Mouse (Mus musculus) testis, adult 2 months (tissue): Measurements from ENCODE around the gene Rims3. TPM values are rescaled to one million over a fixed set of nuclear protein-coding genes. Genes with fewer than 3 reads are reported as not detected.

ENCODE experiments used
- H3K27ac ChIP-seq: fragments of 200-500 bp; 2 replicates; pipeline ENCODE4 v1.5.1; 2012; ENCODE audit warnings: low read depth, low read length; ENCODE audit not compliant: control insufficient read depth, insufficient read depth
- H3K27me3 ChIP-seq: fragments of 200-500 bp; 2 replicates; pipeline ENCODE4 v1.6.1; 2012; ENCODE audit warnings: mild to moderate bottlenecking, low read length, moderate library complexity; ENCODE audit not compliant: control insufficient read depth, insufficient read depth
- H3K36me3 ChIP-seq: fragments of 200-500 bp; 2 replicates; pipeline ENCODE4 v1.6.1; 2012; ENCODE audit warnings: mild to moderate bottlenecking, low read length; ENCODE audit not compliant: control insufficient read depth, insufficient read depth
- H3K4me1 ChIP-seq: fragments of 200-500 bp; 2 replicates; pipeline ENCODE4 v1.6.1; 2012; ENCODE audit warnings: low read length; ENCODE audit not compliant: control insufficient read depth, insufficient read depth
- H3K4me3 ChIP-seq: fragments of 200-500 bp; 2 replicates; pipeline ENCODE4 v1.5.1; 2012; ENCODE audit warnings: low read depth, mild to moderate bottlenecking, low read length, moderate library complexity, mixed read lengths; ENCODE audit not compliant: control insufficient read depth
- CTCF ChIP-seq: fragments of 200-500 bp; IDR thresholded peaks from 2 replicates; pipeline ENCODE4 v1.5.1; 2012; ENCODE audit warnings: low read depth, mild to moderate bottlenecking, inconsistent platforms, low read length, moderate library complexity; ENCODE audit not compliant: control insufficient read depth, insufficient read depth, insufficient replicate concordance
- POLR2A ChIP-seq: fragments of 200-500 bp; IDR thresholded peaks from 2 replicates; pipeline ENCODE4 v1.6.1; 2012; ENCODE audit warnings: low read depth, mild to moderate bottlenecking, inconsistent platforms, low read length, moderate library complexity; ENCODE audit not compliant: control insufficient read depth
- polyA plus RNA-seq: library from polyadenylated mRNA; depleted of rRNA; stranded (reverse); fragments of >200 nt; gene quantifications from 2 replicates; pipeline ENCODE4 v1.2.3, GENCODE M21; 2012

The Rims3 gene
- polyA plus RNA-seq, 1 experiment = 3.3 TPM

GRCm38 (mm10) chr4:120855360-120856060 is 894 bp downstream of the Rims3 start:
- Histone ChIP-seq H3K4me1 (peaks cover 5% of the 10 kb centered on the region), H3K27me3 (no peaks in the 10 kb centered on the region), H3K36me3 (no peaks in the 10 kb centered on the region), H3K27ac (no peak overlapping the region), H3K4me3 (no peak overlapping the region)
- TF ChIP-seq CTCF = no peak
- no peak for TF ChIP-seq POLR2A

- TF ChIP-seq POLR2A (no peak), CTCF (no peak)
- Histone ChIP-seq H3K4me1 (peaks cover 5% of the 10 kb centered on the region), H3K27me3 (no peaks in the 10 kb centered on the region), H3K4me3 (no peak overlapping the region), H3K27ac (no peak overlapping the region), H3K36me3 (no peaks in the 10 kb centered on the region)
Measured at GRCm38 (mm10) chr4:120856376-120856775, 1.8 kb downstream of the Rims3 start.

- no peaks in the 10 kb centered on the region for H3K27me3 ChIP-seq
- H3K36me3 ChIP-seq = no peaks in the 10 kb centered on the region
- no peak overlapping the region for H3K4me3 ChIP-seq
- no peak for TF ChIP-seq CTCF
- no peak overlapping the region for H3K27ac ChIP-seq
- H3K4me1 ChIP-seq = peaks cover 3% of the 10 kb centered on the region; the same call in 1 of the 2 replicates
Measured at GRCm38 (mm10) chr4:120859865-120860264, 5.2 kb downstream of the Rims3 start.

GRCm38 (mm10) chr4:120866211-120866610 is 11.6 kb downstream of the Rims3 start:
- Histone ChIP-seq H3K4me1 (no peaks in the 10 kb centered on the region), H3K36me3 (no peaks in the 10 kb centered on the region)

GRCm38 (mm10) chr4:120868246-120868645 is 13.6 kb downstream of the Rims3 start:
- no peak overlapping the region for H3K27ac ChIP-seq
- TF ChIP-seq CTCF = no peak

More at GRCm38 (mm10) chr4:120866211-120866610, 11.6 kb downstream of the Rims3 start:
- no peak for TF ChIP-seq CTCF
- TF ChIP-seq POLR2A = no peak
- Histone ChIP-seq H3K27me3 (no peaks in the 10 kb centered on the region), H3K27ac (no peak overlapping the region), H3K4me3 (no peak overlapping the region)

GRCm38 (mm10) chr4:120868988-120869387 is 14.4 kb downstream of the Rims3 start:
- Histone ChIP-seq H3K36me3 (no peaks in the 10 kb centered on the region), H3K4me3 (no peak overlapping the region), H3K27ac (no peak overlapping the region), H3K4me1 (no peaks in the 10 kb centered on the region), H3K27me3 (no peaks in the 10 kb centered on the region)
- no peak for TF ChIP-seq POLR2A
- TF ChIP-seq CTCF = no peak

More at GRCm38 (mm10) chr4:120868246-120868645, 13.6 kb downstream of the Rims3 start:
- Histone ChIP-seq H3K36me3 (no peaks in the 10 kb centered on the region), H3K27me3 (no peaks in the 10 kb centered on the region), H3K4me1 (no peaks in the 10 kb centered on the region), H3K4me3 (no peak overlapping the region)

GRCm38 (mm10) chr4:120870262-120870748 is 15.7 kb downstream of the Rims3 start:
- H3K27me3 ChIP-seq = no peaks in the 10 kb centered on the region
- no peaks in the 10 kb centered on the region for H3K4me1 ChIP-seq
- TF ChIP-seq CTCF = no peak
- TF ChIP-seq POLR2A = no peak
- H3K4me3 ChIP-seq = no peak overlapping the region
- no peak overlapping the region for H3K27ac ChIP-seq
- H3K36me3 ChIP-seq = no peaks in the 10 kb centered on the region
